Mouse (Mus musculus): ENCODE data around the gene Cd300lg.
A peak's percentile ranks its signal among the peaks of the same experiment; 100 is the strongest.

The Cd300lg gene

GRCm38 (mm10) chr11:102053847-102054246, 12.5 kb downstream of the Cd300lg start:
- DNase-seq: peak; percentile 68

DNA sequence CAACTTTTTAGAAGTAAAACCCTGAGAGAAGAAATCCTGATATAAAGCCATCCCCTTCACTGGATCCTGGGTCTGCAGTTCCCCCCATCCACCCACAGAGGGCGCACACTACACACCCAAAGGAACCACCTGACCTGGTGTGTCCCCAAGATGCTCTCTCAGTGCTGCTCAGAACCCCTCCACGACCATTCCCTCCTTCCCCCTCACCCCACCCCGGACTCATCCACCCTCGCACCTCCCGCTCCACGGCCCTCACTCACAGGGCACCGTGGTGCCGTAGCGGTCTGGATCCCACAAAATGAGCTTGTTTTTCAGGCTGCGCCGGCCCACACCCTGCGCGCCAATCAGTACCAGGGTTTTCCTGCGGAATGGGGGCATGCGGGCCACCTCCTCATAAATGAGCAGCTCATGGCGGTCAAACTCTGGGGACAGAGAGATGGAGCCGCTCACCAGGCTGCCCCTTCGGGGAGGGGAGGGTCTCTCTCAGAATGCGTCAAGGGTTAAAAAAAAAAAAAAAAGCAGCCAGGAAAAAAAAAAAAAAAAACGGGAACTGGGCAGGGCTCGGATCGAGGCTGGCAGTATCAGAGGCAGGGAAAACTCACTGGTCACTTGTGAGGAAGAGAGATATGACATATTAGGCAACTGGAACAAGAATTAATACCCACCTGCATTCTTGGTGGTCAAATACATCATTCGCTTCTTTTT, 20.1 kb downstream of the Cd300lg start:
- DNase-seq: peak; percentile 78

- DNase-seq: no peak
These were observed 20.7 kb downstream of the Cd300lg start for GRCm38 (mm10) chr11:102061941-102062473.

DNA sequence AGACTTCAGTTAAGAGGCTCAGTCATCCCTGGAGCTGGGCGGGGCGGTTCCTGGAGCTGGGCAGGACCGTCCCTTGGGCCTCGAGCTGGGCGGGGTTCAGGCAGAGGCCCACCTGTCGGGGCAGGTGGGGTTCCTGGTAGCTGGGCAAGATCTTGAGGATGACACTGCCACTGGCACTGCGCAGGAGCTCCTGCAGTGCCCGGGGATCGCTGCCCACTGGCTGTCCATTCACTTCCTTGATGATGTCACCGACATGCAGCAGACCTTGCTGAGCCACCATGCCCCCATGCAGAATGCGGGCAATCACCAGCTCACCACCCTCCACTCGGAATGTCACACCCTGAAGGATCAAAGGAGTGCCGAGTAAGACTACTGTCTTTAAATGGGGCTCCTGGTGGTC, 21.8 kb downstream of the Cd300lg start:
- DNase-seq: no peak

GRCm38 (mm10) chr11:102068969-102069368, 27.7 kb downstream of the Cd300lg start:
- no peak for DNase-seq

- DNase-seq: no peak
These were observed 28.3 kb downstream of the Cd300lg start for GRCm38 (mm10) chr11:102069633-102070032.

DNA sequence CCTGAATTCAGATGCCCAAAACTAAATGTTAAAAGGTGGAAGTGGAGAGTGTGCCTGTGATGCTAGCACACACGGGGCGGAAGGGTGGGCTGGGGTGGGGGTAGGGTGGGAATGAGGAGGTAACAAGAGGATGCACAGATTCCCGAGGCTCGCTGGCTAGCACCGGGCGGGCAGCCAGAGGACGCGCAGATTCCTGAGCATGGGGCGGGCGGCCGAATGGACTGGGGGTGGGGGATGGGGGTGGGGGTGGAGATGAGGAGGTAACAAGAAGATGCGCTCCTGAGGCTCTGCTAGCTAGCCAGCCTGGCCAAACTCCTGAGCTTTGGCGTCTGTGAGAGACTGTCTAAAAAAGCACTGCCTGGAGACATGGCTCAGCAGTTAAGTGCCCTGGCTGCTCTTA, 29.1 kb downstream of the Cd300lg start:
- DNase-seq: no peak

- DNase-seq: no peak
These were observed 31.4 kb downstream of the Cd300lg start for GRCm38 (mm10) chr11:102072729-102073128.

GRCm38 (mm10) chr11:102073722-102074121, 32.4 kb downstream of the Cd300lg start:
- no peak for DNase-seq

DNA sequence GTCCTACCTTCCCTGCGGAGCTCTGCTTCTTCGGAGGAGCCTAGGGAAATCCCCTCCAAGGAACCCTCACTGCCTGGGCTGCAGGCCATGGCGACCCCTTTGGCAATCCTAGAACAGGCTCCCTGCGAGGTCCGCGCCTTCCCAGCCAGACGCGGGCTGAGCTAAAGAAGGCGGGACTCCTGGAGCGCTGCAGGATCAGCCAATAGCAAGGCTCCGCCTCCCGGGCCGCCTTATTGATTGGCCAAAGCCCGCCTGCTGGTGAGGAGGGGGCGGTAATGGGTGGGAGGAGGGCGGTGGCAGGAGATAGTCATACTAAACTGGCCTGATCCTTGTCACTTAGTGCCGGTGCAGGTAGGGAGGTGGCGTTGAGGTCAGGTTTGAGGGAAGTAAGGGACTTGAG, 41.0 kb downstream of the Cd300lg start:
- DNase-seq: peak; percentile 40

GRCm38 (mm10) chr11:102083193-102083592, 41.9 kb downstream of the Cd300lg start:
- no peak for DNase-seq

DNA sequence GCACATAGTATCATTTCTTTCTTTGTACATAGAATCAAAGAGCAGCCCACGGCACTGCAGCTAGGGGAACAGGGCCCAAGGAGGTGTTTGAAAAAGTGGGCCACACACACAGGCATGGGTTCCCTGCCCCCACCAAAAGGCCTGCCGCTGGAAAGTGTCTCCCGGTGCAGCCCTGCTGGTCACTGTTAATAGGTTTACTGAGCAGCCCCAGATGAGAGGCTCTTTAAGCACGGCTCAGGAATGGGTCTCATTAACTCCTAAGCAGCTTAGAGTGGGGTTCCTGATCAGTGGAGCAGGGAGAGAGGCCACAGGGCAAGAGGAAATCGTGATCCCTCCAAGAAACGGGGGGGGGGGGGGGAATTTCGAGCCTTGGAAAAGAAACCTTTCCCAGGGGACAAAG, 42.9 kb downstream of the Cd300lg start:
- DNase-seq: no peak

DNA sequence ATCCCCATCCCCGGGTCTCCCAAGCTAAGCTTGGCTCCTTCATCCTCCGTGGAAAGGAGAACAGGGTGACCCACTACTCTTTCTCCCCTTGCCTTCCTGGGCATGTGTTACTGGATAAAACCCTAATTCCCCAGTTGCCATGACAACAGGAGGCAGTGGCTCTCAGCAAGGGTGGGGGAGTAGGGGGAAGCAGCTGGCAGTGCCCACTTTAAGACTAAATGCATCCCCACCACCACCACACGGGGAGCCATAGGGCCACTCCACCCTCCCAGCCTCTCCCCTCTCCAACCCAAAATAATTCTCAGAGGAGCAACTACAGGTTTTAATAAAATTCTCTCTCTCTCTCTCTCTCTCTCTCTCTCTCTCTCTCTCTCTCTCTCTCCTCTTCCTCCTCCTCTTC, 45.0 kb downstream of the Cd300lg start:
- DNase-seq: no peak

DNA sequence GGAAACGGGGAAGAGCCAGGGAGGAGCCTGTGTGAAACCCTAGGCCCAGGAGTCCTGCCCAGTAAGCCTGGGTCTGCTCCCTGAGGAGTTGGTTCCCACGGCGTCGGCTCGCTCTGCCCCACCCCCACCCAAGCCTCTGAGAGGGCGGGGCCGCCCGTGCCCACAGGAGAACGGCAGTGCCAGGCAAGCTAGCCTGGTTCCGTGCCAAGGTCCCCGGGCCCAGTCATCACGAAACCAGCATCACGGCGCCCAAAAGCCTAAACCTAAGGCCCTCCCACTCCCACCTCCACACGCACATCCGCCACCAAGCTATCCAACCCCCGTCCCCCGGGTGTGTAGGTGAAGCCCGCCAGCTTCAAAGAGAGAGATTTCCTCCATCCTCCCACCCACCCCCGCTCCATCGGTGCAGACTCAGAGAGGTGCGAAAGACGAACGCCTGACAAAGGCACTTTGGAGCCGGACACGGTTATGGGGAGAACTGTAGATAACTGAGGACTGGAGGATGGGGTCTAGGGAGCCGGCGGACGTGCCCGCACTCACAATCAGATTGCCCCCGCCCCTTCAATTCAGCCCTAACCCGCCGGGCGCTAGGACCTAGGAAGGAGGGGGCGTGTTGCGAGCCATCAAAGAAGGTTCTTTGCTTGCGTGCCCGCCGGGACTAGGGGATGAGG, 45.9 kb downstream of the Cd300lg start:
- DNase-seq: peak; percentile 69

DNA sequence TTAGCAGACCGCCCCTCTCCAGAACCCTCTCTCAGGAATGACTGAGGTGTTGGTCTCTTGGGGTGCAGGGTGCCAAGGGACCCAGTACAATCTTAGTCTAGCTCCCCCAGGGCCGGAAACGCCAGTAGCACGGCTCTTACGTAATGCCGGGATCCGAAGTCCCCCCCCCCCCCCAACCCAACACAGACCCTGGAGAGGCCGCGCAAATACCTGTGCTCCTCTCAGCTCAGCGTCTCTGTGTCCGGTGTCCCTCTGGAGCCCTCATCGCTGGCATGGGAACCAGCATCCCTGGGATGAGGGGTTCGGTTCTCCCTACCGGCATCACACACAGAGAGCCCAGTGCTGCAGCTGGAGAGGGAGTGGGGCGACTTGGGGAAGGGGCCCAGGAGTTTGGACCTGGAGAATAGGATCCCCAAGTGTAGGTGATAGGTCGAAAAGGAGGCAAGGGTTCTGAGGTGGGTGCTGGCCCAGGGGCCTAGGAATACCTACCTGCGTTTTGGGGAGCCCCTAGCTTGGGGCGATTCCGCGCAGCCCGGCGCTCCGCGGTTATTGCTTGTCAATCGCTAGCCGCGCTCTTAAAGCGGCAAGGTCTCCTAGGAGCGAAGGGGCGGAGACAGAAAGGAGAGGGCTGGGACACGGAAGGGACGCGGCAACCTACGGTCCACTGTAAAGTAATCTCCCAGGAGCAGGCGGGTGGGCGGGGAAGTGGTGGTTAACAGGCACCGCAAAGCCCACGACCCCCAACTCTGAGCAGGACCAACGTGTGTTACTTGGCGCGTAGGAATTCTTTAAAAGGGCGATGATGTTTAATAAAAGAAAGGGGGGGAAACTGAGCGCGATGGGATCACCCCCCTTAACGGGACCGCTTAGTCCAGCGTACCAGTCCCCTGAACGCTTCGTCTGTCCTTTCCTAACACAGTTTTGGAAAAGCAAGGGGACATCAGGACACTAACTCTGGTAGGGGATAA, 46.9 kb downstream of the Cd300lg start, which contains the start of gene Mpp2:
Gene Mpp2, minus strand, starts transcription at position 585 of the 968 bp plus-strand sequence.
- peak; percentile 59 for DNase-seq

GRCm38 (mm10) chr11:102089088-102089808, 47.9 kb downstream of the Cd300lg start:
- DNase-seq: peak; percentile 59

DNA sequence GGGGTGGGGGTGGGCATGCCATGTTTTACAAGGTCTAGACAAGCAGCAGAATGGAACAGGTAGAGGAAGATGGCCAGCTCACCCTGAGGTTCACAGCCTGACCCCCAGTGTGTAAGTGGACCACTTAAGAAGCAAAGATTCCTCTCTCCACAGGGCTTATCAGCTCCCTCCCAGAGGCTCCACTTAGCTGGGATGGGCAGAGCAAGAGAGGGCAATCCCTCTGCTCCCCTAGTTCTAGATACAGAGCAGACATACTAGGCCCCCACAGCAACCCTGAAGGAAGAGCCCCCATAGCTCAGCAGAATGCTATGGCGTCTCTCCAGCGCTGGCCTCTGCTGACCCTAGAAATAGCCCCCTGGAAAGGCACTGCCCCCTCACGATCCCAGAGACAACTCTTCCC, 54.4 kb downstream of the Cd300lg start:
- DNase-seq: no peak

DNA sequence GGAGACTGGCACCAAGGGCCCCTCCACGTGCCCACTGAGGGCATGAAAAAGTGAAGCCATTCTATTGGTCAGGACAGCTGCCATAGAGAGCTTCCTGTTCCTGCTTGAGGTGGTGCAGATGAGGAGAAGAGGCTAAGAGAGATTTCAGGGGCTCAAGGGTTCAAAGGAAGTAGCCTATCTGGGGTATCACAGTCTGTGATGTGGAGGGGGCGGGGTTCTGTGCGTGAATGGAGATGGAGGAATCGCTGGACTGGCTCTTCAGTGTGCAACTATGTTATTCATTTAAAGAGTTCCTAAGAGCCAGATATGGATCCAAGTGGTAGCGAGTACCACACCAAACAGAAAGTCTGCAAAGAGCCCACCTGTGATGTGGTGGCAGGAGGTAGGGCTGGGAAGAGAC, 55.1 kb downstream of the Cd300lg start:
- DNase-seq: no peak

- peak; percentile 64 for DNase-seq
These were observed 55.6 kb downstream of the Cd300lg start for GRCm38 (mm10) chr11:102096887-102097391.

- no peak for DNase-seq
These were observed 59.9 kb downstream of the Cd300lg start, which contains the start of gene Ppy for GRCm38 (mm10) chr11:102101219-102101618. Gene Ppy (minus strand): TSS chr11:102101319.

- DNase-seq: peak; percentile 57
These were observed 61.4 kb downstream of the Cd300lg start for GRCm38 (mm10) chr11:102102485-102103258.
